Mouse (Mus musculus) olfactory bulb, adult 2 months (tissue): ENCODE data around the gene Gm19345.

Source experiments
- CTCF ChIP-seq: fragments of 200-500 bp; IDR thresholded peaks from 2 replicates; pipeline ENCODE4 v1.5.1; 2012; ENCODE audit warnings: low read depth, mild to moderate bottlenecking, low read length, moderate library complexity; ENCODE audit not compliant: insufficient read depth
- POLR2A ChIP-seq: fragments of 200-500 bp; IDR thresholded peaks from 2 replicates; pipeline ENCODE4 v1.6.1; 2012; ENCODE audit warnings: mild to moderate bottlenecking, low read depth, low read length, moderate library complexity; ENCODE audit not compliant: insufficient read depth

- TF ChIP-seq POLR2A (no peak), CTCF (no peak)
These were observed 7.2 kb upstream of the Gm19345 start for GRCm38 (mm10) chr7:19844521-19845171.
